Mouse (Mus musculus): Measurements from ENCODE around the gene Pcca.

- TF ChIP-seq CTCF (IDR thresholded peaks at IDR 0.05; ENCODE audit: control insufficient read depth, insufficient read depth, insufficient read length), result no peak
- no peak for TF ChIP-seq CEBPB (IDR thresholded peaks at IDR 0.05; ENCODE audit: low read depth)
- TF ChIP-seq USF1 (IDR thresholded peaks at IDR 0.05; ENCODE audit: low read depth), result no peak
- TF ChIP-seq FOSL1 (IDR thresholded peaks at IDR 0.05; ENCODE audit: insufficient read depth, low read length, poor library complexity, severe bottlenecking), result no peak
- no peak for TF ChIP-seq MYOD1 (IDR thresholded peaks at IDR 0.05; ENCODE audit: control insufficient read depth, insufficient read length, low read depth)
Observed at GRCm38 (mm10) chr14:122612317-122612716, 78.2 kb downstream of the Pcca start.

Measured in C2C12 (cell line).